Mouse (Mus musculus) stomach, embryonic 14.5 days (tissue): ENCODE data around the gene Snx25. TPM values are rescaled to one million over a fixed set of nuclear protein-coding genes. Genes with fewer than 3 reads are reported as not detected.
A peak's percentile ranks its signal among the peaks of the same experiment; 100 is the strongest.

Experiments used
- ATAC-seq: fragments of 200-750 bp; cut with Nextera tagmentation; 2 replicates; pipeline ENCODE4 v1.8.0; 2017; ENCODE audit warnings: low read depth, moderate TSS enrichment; ENCODE audit not compliant: insufficient number of reproducible peaks, insufficient read depth, low FRiP score
- H3K27ac ChIP-seq: fragments of 300-500 bp; sonication (generic); 2 replicates; pipeline ENCODE4 v1.5.1; 2014; ENCODE audit warnings: mild to moderate bottlenecking, low read length, moderate library complexity, mixed read lengths
- H3K27me3 ChIP-seq: fragments of 300-500 bp; sonication (generic); 2 replicates; pipeline ENCODE4 v1.6.1; 2014; ENCODE audit warnings: low read length, control low read depth, mixed read lengths; ENCODE audit not compliant: control insufficient read depth, insufficient read depth
- H3K36me3 ChIP-seq: fragments of 300-500 bp; sonication (generic); 2 replicates; pipeline ENCODE4 v1.6.1; 2014; ENCODE audit warnings: mild to moderate bottlenecking, control low read depth, low read length, moderate library complexity, mixed read lengths; ENCODE audit not compliant: control insufficient read depth, insufficient read depth
- H3K4me1 ChIP-seq: fragments of 300-500 bp; sonication (generic); 2 replicates; pipeline ENCODE4 v1.6.1; 2014; ENCODE audit warnings: low read length, control low read depth, mixed read lengths; ENCODE audit not compliant: control insufficient read depth, insufficient read depth
- H3K4me2 ChIP-seq: fragments of 300-500 bp; sonication (generic); replicated peaks from 2 replicates; pipeline ENCODE4 v1.6.1; 2014; ENCODE audit warnings: low read depth, low read length, control low read depth
- H3K4me3 ChIP-seq: fragments of 300-500 bp; sonication (generic); 2 replicates; pipeline ENCODE4 v1.5.1; 2014; ENCODE audit warnings: low read depth, low read length, control low read depth
- H3K9ac ChIP-seq: fragments of 300-500 bp; sonication (generic); replicated peaks from 2 replicates; pipeline ENCODE4 v1.6.1; 2014; ENCODE audit warnings: low read depth, mild to moderate bottlenecking, control low read depth, low read length, moderate library complexity, mixed read lengths
- H3K9me3 ChIP-seq: fragments of 300-500 bp; sonication (generic); 2 replicates; pipeline ENCODE4 v1.6.1; 2016; ENCODE audit warnings: low read depth, low read length, control low read depth; ENCODE audit not compliant: control insufficient read depth
- WGBS: fragments of 180-500 bp; shearing (Covaris S2); extraction: QIAGEN DNeasy Blood & Tissue Kit; methylation state at CpG from one replicate; pipeline ENCODE4 v1.1.7; 2014; 5-methylcytosine and 5-hydroxymethylcytosine counted together
- polyA plus RNA-seq: library from polyadenylated mRNA; unstranded; fragments of >200 nt; fragmentation: Nextera tagmentation; extraction: Ambion mirVana; gene quantifications from 2 replicates; pipeline ENCODE4 v1.2.1, GENCODE M21; 2014

Gene Snx25
- polyA plus RNA-seq = 8.8 and 9.0 TPM in 2 replicates

GRCm38 (mm10) chr8:46152064-46153031 lies at the start of gene Snx25:
Snx25 (minus strand) TSS chr8:46152159.
- Histone ChIP-seq H3K4me2 (peak within 1 kb of the TSS; percentile 94), H3K4me3 (peak within 1 kb of the TSS; percentile 76), H3K27ac (no peak within 1 kb of the TSS), H3K27me3 (peaks cover 3% of the 10 kb centered on the region; the same call in 1 of the 2 replicates), H3K9ac (peak within 1 kb of the TSS; percentile 69), H3K9me3 (no peaks in the 10 kb centered on the region), H3K4me1 (0 out of 2 replicates have a peak, but pooled peaks cover 4% of the 10 kb centered on the region), H3K36me3 (no peaks in the 10 kb centered on the region)
- ATAC-seq = peak; percentile 85
- 4% methylated on average over 47 of the region's 103 CpGs for WGBS

GRCm38 (mm10) chr8:46197673-46198072 lies 45.7 kb upstream of the Snx25 start:
- peaks cover 11% of the 10 kb centered on the region; the same call in 1 of the 2 replicates for H3K36me3 ChIP-seq
- H3K9me3 ChIP-seq = no peaks in the 10 kb centered on the region
- WGBS = 84% methylated on average over 5 of the region's 5 CpGs
- ATAC-seq = no peak
- H3K4me3 ChIP-seq = no peak overlapping the region
- no peaks in the 10 kb centered on the region for H3K27me3 ChIP-seq
- H3K27ac ChIP-seq = no peak overlapping the region
- no peak overlapping the region for H3K9ac ChIP-seq
- no peak overlapping the region for H3K4me2 ChIP-seq
- no peaks in the 10 kb centered on the region for H3K4me1 ChIP-seq

- no peak for ATAC-seq
- H3K36me3 ChIP-seq = peaks cover 8% of the 10 kb centered on the region; the same call in 1 of the 2 replicates
- H3K27ac ChIP-seq = no peak overlapping the region
- no peaks in the 10 kb centered on the region for H3K9me3 ChIP-seq
- no peaks in the 10 kb centered on the region for H3K27me3 ChIP-seq
- no peak overlapping the region for H3K4me3 ChIP-seq
- WGBS = 96% methylated on average over 3 of the region's 3 CpGs
- H3K4me1 ChIP-seq = no peaks in the 10 kb centered on the region
- H3K4me2 ChIP-seq = no peak overlapping the region
- H3K9ac ChIP-seq = no peak overlapping the region
Measured at GRCm38 (mm10) chr8:46196877-46197276, 44.9 kb upstream of the Snx25 start.

- no peaks in the 10 kb centered on the region for H3K4me1 ChIP-seq
- no peak overlapping the region for H3K9ac ChIP-seq
- H3K27me3 ChIP-seq = no peaks in the 10 kb centered on the region
- ATAC-seq = no peak
- peaks cover 8% of the 10 kb centered on the region; the same call in 1 of the 2 replicates for H3K36me3 ChIP-seq
- WGBS = 86% methylated on average over 8 of the region's 8 CpGs
- H3K4me2 ChIP-seq = no peak overlapping the region
- no peak overlapping the region for H3K4me3 ChIP-seq
- H3K9me3 ChIP-seq = no peaks in the 10 kb centered on the region
- no peak overlapping the region for H3K27ac ChIP-seq
Measured at GRCm38 (mm10) chr8:46193100-46193499, 41.1 kb upstream of the Snx25 start.

- Histone ChIP-seq H3K4me1 (no peaks in the 10 kb centered on the region), H3K4me3 (no peak overlapping the region), H3K27ac (no peak overlapping the region), H3K27me3 (no peaks in the 10 kb centered on the region), H3K4me2 (no peak overlapping the region), H3K9ac (no peak overlapping the region), H3K9me3 (no peaks in the 10 kb centered on the region), H3K36me3 (peaks cover 13% of the 10 kb centered on the region; the same call in 1 of the 2 replicates)
- no peak for ATAC-seq
- 11% methylated on average over 2 of the region's 2 CpGs for WGBS
Measured at GRCm38 (mm10) chr8:46185361-46185760, 33.4 kb upstream of the Snx25 start.

- Histone ChIP-seq H3K4me1 (no peaks in the 10 kb centered on the region), H3K36me3 (0 out of 2 replicates have a peak, but pooled peaks cover 11% of the 10 kb centered on the region), H3K27ac (no peak overlapping the region), H3K4me3 (no peak overlapping the region), H3K9me3 (no peaks in the 10 kb centered on the region), H3K27me3 (no peaks in the 10 kb centered on the region), H3K4me2 (no peak overlapping the region), H3K9ac (no peak overlapping the region)
- no peak for ATAC-seq
- WGBS = 89% methylated on average over 7 of the region's 7 CpGs
Measured at GRCm38 (mm10) chr8:46180136-46180535, 28.2 kb upstream of the Snx25 start.

- 70% methylated on average over 2 of the region's 2 CpGs for WGBS
- Histone ChIP-seq H3K36me3 (peaks cover 10% of the 10 kb centered on the region), H3K4me1 (no peaks in the 10 kb centered on the region), H3K4me3 (no peak overlapping the region), H3K9me3 (no peaks in the 10 kb centered on the region), H3K4me2 (no peak overlapping the region), H3K27me3 (no peaks in the 10 kb centered on the region), H3K27ac (no peak overlapping the region), H3K9ac (no peak overlapping the region)
- no peak for ATAC-seq
Measured at GRCm38 (mm10) chr8:46173651-46174050, 21.7 kb upstream of the Snx25 start.

- Histone ChIP-seq H3K27me3 (no peaks in the 10 kb centered on the region), H3K27ac (peak overlapping the region; percentile 45), H3K4me1 (0 out of 2 replicates have a peak, but pooled peaks cover 6% of the 10 kb centered on the region), H3K36me3 (no peaks in the 10 kb centered on the region), H3K9ac (peak overlapping the region; percentile 89), H3K4me3 (peak overlapping the region; percentile 50), H3K9me3 (no peaks in the 10 kb centered on the region), H3K4me2 (peak overlapping the region; percentile 85)
- WGBS = under 1% methylated on average over 25 of the region's 25 CpGs
- ATAC-seq = no peak
Measured at GRCm38 (mm10) chr8:46163870-46164190, 11.9 kb upstream of the Snx25 start.
